Mouse (Mus musculus) small intestine, adult 2 months (tissue): ENCODE measurements around the gene Sdc4.

Experiments used
- CTCF ChIP-seq: fragments of 200-500 bp; IDR thresholded peaks from 2 replicates; pipeline ENCODE4 v1.5.1; 2012; ENCODE audit warnings: low read depth, mild to moderate bottlenecking, control low read depth, inconsistent platforms, low read length, moderate library complexity, mixed read lengths; ENCODE audit not compliant: insufficient replicate concordance, insufficient read length; ENCODE audit errors: extremely low read depth
- POLR2A ChIP-seq: fragments of 200-500 bp; IDR thresholded peaks from 2 replicates; pipeline ENCODE4 v1.6.1; 2012; ENCODE audit warnings: low read depth, mild to moderate bottlenecking, control low read depth, inconsistent platforms, low read length, moderate library complexity

DNA sequence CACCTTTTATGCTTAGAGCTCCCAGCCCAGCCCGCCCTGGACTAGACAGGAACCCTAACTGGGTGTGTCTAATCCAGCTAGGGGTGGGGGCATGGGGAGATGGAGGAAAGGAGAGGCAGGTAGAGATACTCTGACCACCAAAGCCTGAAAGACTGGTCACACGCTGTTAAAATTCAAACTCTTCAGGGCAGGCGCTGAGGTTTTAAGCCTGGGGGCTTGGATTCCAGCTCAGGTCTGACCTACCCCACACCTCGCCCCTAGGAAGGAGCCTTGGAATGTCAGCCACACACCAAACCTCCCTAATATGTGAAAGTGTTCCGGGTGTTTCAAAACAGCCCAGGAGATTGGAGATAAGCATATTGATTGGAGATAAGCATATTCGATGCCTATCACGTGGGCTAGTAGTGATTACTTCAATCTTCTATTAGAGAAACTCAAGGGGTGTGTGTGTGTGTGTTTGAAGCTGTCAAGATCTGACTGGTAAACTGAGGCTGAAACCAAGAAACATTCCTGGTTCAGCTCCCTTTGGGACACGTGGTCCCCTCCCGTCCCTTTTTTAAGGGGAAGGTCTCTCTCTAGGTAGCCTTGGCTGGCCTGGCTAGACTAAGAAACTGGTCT, 10.3 kb downstream of the Sdc4 start:
- TF ChIP-seq CTCF, result no peak
- no peak for TF ChIP-seq POLR2A
